8 mouse cellular contexts compared by ENCODE assay signal in the genomic region with DNA sequence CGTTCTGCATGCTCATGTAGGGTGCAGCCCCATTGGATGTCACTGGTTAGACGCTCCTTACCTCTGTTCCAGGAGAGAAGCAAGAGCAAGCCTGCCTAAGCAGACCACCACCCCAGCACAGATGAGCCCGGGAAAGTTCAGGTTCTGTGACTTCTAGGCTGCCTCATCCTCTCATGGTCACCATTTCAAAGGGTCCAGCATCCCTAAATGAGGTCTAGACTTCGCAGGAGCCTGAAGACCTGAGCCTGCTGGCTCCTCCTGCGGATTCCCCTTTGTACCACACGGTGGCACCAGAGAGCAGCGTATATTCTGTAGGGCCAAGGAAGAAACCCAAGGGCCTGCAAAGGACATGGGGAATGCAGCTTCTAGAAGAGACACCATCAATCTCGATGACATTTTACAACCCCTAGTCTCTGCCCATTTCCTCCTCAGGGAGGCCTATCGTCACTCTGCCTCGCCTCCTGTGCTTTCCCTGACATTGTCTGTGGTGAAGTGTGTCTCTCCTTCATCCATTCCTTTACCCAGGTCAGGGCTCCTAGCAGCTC. TPM values are rescaled to one million over a fixed set of nuclear protein-coding genes. Genes with fewer than 3 reads are reported as not detected.
A peak's percentile ranks its signal among the peaks of the same experiment; 100 is the strongest.
DNase-seq lines count a peak whose midpoint lies in the region; ATAC-seq lines count a peak whose summit lies in the region.

No protein-coding gene starts in this region.

- DNase-seq in CD4-positive, CD25-positive, alpha-beta regulatory T cell, adult 2 months (ENCODE audit: low read depth, low spot score) = peak; percentile 76
- peak; percentile 68 for DNase-seq in adrenal gland, postnatal 25 days
- peak; percentile 52 for DNase-seq in embryonic facial prominence, embryonic 14.5 days (ENCODE audit: low spot score)
- DNase-seq in liver, embryonic 11.5 days (ENCODE audit: low spot score) = peak; percentile 50
- peak; percentile 86 for DNase-seq in neural tube, embryonic 11.5 days (ENCODE audit: low spot score)
- DNase-seq in splenic B cell, adult 2 months (ENCODE audit: low read depth, low spot score) = peak; percentile 76

- 21% methylated on average over 10 of the region's 10 CpGs for WGBS in embryonic facial prominence, embryonic 14.5 days
- 18% methylated on average over 10 of the region's 10 CpGs for WGBS in heart, embryonic 15.5 days
- WGBS in kidney, embryonic 16.5 days = 18% methylated on average over 10 of the region's 10 CpGs
- 19% methylated on average over 10 of the region's 10 CpGs for WGBS in liver, embryonic 11.5 days
- WGBS in neural tube, embryonic 11.5 days = 19% methylated on average over 10 of the region's 10 CpGs

- no peak overlapping the region for H3K9ac ChIP-seq in embryonic facial prominence, embryonic 14.5 days (ENCODE audit: low read depth, low read length)
- H3K9ac ChIP-seq in heart, embryonic 15.5 days = no peak overlapping the region
- no peak overlapping the region for H3K9ac ChIP-seq in kidney, embryonic 16.5 days (replicated peaks; ENCODE audit: low read length)
- H3K9ac ChIP-seq in liver, embryonic 11.5 days (ENCODE audit: low read depth, low read length) = no peak overlapping the region
- H3K9ac ChIP-seq in neural tube, embryonic 11.5 days (ENCODE audit: low read length) = no peak overlapping the region

- no peaks in the 10 kb centered on the region for H3K27me3 ChIP-seq in embryonic facial prominence, embryonic 14.5 days (replicated peaks; ENCODE audit: control insufficient read depth, insufficient read depth, low read length)
- no peaks in the 10 kb centered on the region for H3K27me3 ChIP-seq in heart, embryonic 15.5 days
- H3K27me3 ChIP-seq in kidney, embryonic 16.5 days (ENCODE audit: insufficient read depth, low read length) = no peaks in the 10 kb centered on the region
- no peaks in the 10 kb centered on the region for H3K27me3 ChIP-seq in liver, embryonic 11.5 days (replicated peaks; ENCODE audit: control insufficient read depth, insufficient read depth, low read length)
- H3K27me3 ChIP-seq in neural tube, embryonic 11.5 days (ENCODE audit: control insufficient read depth, insufficient read depth, low read length) = no peaks in the 10 kb centered on the region
- no peaks in the 10 kb centered on the region for H3K27me3 ChIP-seq in splenic B cell, adult 2 months (ENCODE audit: control insufficient read depth, insufficient read depth, low read length, poor library complexity, severe bottlenecking)

- H3K4me1 ChIP-seq in embryonic facial prominence, embryonic 14.5 days (ENCODE audit: control insufficient read depth, insufficient read depth, low read length) = no peaks in the 10 kb centered on the region
- H3K4me1 ChIP-seq in heart, embryonic 15.5 days (replicated peaks) = no peaks in the 10 kb centered on the region
- no peaks in the 10 kb centered on the region for H3K4me1 ChIP-seq in kidney, embryonic 16.5 days (ENCODE audit: insufficient read depth, low read length)
- no peaks in the 10 kb centered on the region for H3K4me1 ChIP-seq in liver, embryonic 11.5 days (replicated peaks; ENCODE audit: control insufficient read depth, insufficient read depth, low read length)
- H3K4me1 ChIP-seq in neural tube, embryonic 11.5 days (ENCODE audit: control insufficient read depth, insufficient read depth, low read length) = no peaks in the 10 kb centered on the region

- H3K36me3 ChIP-seq in embryonic facial prominence, embryonic 14.5 days (ENCODE audit: control insufficient read depth, insufficient read depth, low read length) = no peaks in the 10 kb centered on the region
- no peaks in the 10 kb centered on the region; the same call in 1 of the 2 replicates for H3K36me3 ChIP-seq in heart, embryonic 15.5 days
- H3K36me3 ChIP-seq in kidney, embryonic 16.5 days (ENCODE audit: insufficient read depth, low read length) = peaks cover 8% of the 10 kb centered on the region; the same call in 1 of the 2 replicates
- H3K36me3 ChIP-seq in liver, embryonic 11.5 days (ENCODE audit: control insufficient read depth, insufficient read depth, low read length) = no peaks in the 10 kb centered on the region
- no peaks in the 10 kb centered on the region; the same call in 1 of the 2 replicates for H3K36me3 ChIP-seq in neural tube, embryonic 11.5 days (ENCODE audit: control insufficient read depth, insufficient read depth, low read length)
- no peaks in the 10 kb centered on the region for H3K36me3 ChIP-seq in splenic B cell, adult 2 months (ENCODE audit: control insufficient read depth, insufficient read depth, low read length, poor library complexity, severe bottlenecking)

- no peak overlapping the region for H3K4me3 ChIP-seq in embryonic facial prominence, embryonic 14.5 days (ENCODE audit: low read depth, low read length)
- no peak overlapping the region for H3K4me3 ChIP-seq in heart, embryonic 15.5 days
- H3K4me3 ChIP-seq in kidney, embryonic 16.5 days (ENCODE audit: low read length) = no peak overlapping the region
- H3K4me3 ChIP-seq in liver, embryonic 11.5 days (ENCODE audit: low read depth, low read length) = no peak overlapping the region
- no peak overlapping the region for H3K4me3 ChIP-seq in neural tube, embryonic 11.5 days (ENCODE audit: low read depth, low read length)

- peak; percentile 37; the same call in 1 of the 2 replicates for ATAC-seq in embryonic facial prominence, embryonic 14.5 days (ENCODE audit: low read depth)
- ATAC-seq in heart, embryonic 15.5 days (replicated peaks; ENCODE audit: insufficient number of reproducible peaks, insufficient read depth, low FRiP score, low read depth) = 0 out of 2 replicates have a peak, but pooled peaks have one; percentile 14
- peak; percentile 68 for ATAC-seq in kidney, embryonic 16.5 days (ENCODE audit: low FRiP score, low TSS enrichment)
- peak; percentile 66 for ATAC-seq in liver, embryonic 11.5 days (replicated peaks; ENCODE audit: low FRiP score)
- ATAC-seq in neural tube, embryonic 11.5 days (ENCODE audit: insufficient read depth, low FRiP score, low TSS enrichment) = peak; percentile 80

- no peak overlapping the region for H3K4me2 ChIP-seq in embryonic facial prominence, embryonic 14.5 days (ENCODE audit: low read depth, low read length)
- H3K4me2 ChIP-seq in heart, embryonic 15.5 days = no peak overlapping the region
- H3K4me2 ChIP-seq in kidney, embryonic 16.5 days (replicated peaks; ENCODE audit: low read depth, low read length) = no peak overlapping the region
- H3K4me2 ChIP-seq in liver, embryonic 11.5 days = no peak overlapping the region
- no peak overlapping the region for H3K4me2 ChIP-seq in neural tube, embryonic 11.5 days (ENCODE audit: low read depth)

- no peak overlapping the region for H3K27ac ChIP-seq in embryonic facial prominence, embryonic 14.5 days (replicated peaks; ENCODE audit: low read depth, low read length)
- H3K27ac ChIP-seq in heart, embryonic 15.5 days = no peak overlapping the region
- no peak overlapping the region for H3K27ac ChIP-seq in kidney, embryonic 16.5 days (ENCODE audit: low read length)
- no peak overlapping the region for H3K27ac ChIP-seq in liver, embryonic 11.5 days (ENCODE audit: low read depth, low read length)
- no peak overlapping the region for H3K27ac ChIP-seq in neural tube, embryonic 11.5 days (ENCODE audit: low read depth, low read length)

- no peaks in the 10 kb centered on the region for H3K9me3 ChIP-seq in embryonic facial prominence, embryonic 14.5 days (ENCODE audit: control insufficient read depth, low read length)
- no peaks in the 10 kb centered on the region for H3K9me3 ChIP-seq in heart, embryonic 15.5 days (replicated peaks)
- no peaks in the 10 kb centered on the region for H3K9me3 ChIP-seq in kidney, embryonic 16.5 days (ENCODE audit: low read length)
- no peaks in the 10 kb centered on the region for H3K9me3 ChIP-seq in liver, embryonic 11.5 days (ENCODE audit: control insufficient read depth, low read length)
- H3K9me3 ChIP-seq in neural tube, embryonic 11.5 days (ENCODE audit: control insufficient read depth, low read length) = no peaks in the 10 kb centered on the region

RNA-seq across cellular contexts. Expression of a gene that starts 28.0 kb away (rescaled TPM):
- not detected in 2 replicates for total RNA-seq in adrenal gland, postnatal 25 days (2021)
- polyA plus RNA-seq in embryonic facial prominence, embryonic 14.5 days (2014; fragmentation: Nextera tagmentation; extraction: Ambion mirVana) = not detected in 2 replicates
- not detected in 2 replicates for polyA plus RNA-seq in heart, embryonic 15.5 days (2015; fragmentation: Nextera tagmentation; extraction: Ambion mirVana)
- not detected in 2 replicates for polyA plus RNA-seq in kidney, embryonic 16.5 days (2015; fragmentation: Nextera tagmentation; extraction: Ambion mirVana)
- not detected in 2 replicates for polyA plus RNA-seq in liver, embryonic 11.5 days (2014; fragmentation: Nextera tagmentation; extraction: Ambion mirVana)
- polyA plus RNA-seq in neural tube, embryonic 11.5 days (2014; fragmentation: Nextera tagmentation; extraction: Ambion mirVana) = not detected in 2 replicates

RNA-seq across cellular contexts. Expression of a gene that starts 35.6 kb away (rescaled TPM):
- 10.3 and 12.8 TPM in 2 replicates for total RNA-seq in adrenal gland, postnatal 25 days (2021)
- 10.2 and 12.0 TPM in 2 replicates for polyA plus RNA-seq in embryonic facial prominence, embryonic 14.5 days (2014; fragmentation: Nextera tagmentation; extraction: Ambion mirVana)
- 12.9 and 14.1 TPM in 2 replicates for polyA plus RNA-seq in heart, embryonic 15.5 days (2015; fragmentation: Nextera tagmentation; extraction: Ambion mirVana)
- polyA plus RNA-seq in kidney, embryonic 16.5 days (2015; fragmentation: Nextera tagmentation; extraction: Ambion mirVana) = 15.9 and 16.9 TPM in 2 replicates
- polyA plus RNA-seq in liver, embryonic 11.5 days (2014; fragmentation: Nextera tagmentation; extraction: Ambion mirVana) = 10.0 and 11.2 TPM in 2 replicates
- 11.2 and 13.2 TPM in 2 replicates for polyA plus RNA-seq in neural tube, embryonic 11.5 days (2014; fragmentation: Nextera tagmentation; extraction: Ambion mirVana)

Comparison
In these comparisons a context has a peak if more than half of its experiments do, and no peak if none do; other contexts are left out.
1. ATAC-seq: peak in every context shown above with its lines; median percentile 80 in neural tube, embryonic 11.5 days; 68 in kidney, embryonic 16.5 days; 66 in liver, embryonic 11.5 days; 37 in embryonic facial prominence, embryonic 14.5 days; 14 in heart, embryonic 15.5 days.